Comparison of ENCODE assay signal across 21 mouse cellular contexts in the genomic region with DNA sequence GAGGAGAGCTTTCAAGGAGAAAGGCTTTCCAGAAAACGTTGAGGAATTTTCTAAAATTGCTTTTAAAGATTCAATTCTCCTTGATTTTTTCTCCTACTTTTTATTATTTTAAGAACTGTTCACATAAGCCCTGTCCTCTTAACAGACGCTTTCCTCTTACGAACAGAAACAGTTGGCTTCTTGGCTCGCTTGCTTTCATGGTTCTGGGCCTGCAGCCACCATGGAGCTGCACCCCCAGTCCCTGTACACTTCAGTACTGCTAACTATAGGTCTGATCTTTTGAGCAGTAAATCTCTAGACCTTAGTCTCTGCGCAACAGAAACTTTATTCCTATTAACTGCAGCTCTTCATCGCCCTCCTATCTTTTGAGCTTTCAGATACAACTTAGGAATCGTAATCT.
"Had no signal": no experiment of that assay in that cellular context is flagged by ENCODE, and none has a peak within 500 bp of the region (broad histone marks: within the 10 kb centered on the region; RNA-seq: fewer than 3 reads in every experiment).

No protein-coding gene starts in this region.

- H3K4me3 ChIP-seq: limb, embryonic 13.5 days; midbrain, embryonic 12.5 days; midbrain, embryonic 15.5 days; neural tube, embryonic 12.5 days; neural tube, embryonic 15.5 days; stomach, embryonic 15.5 days had no signal

- ATAC-seq: intestine, postnatal 0 days; liver, postnatal 0 days; lung, postnatal 0 days; midbrain, embryonic 15.5 days had no signal

- H3K36me3 ChIP-seq: limb, embryonic 13.5 days; midbrain, embryonic 12.5 days; midbrain, embryonic 15.5 days; neural tube, embryonic 12.5 days; neural tube, embryonic 15.5 days; stomach, embryonic 15.5 days had no signal

- H3K4me1 ChIP-seq: stomach, embryonic 15.5 days had no signal

- H3K4me2 ChIP-seq: limb, embryonic 13.5 days; liver, embryonic 11.5 days; lung, embryonic 14.5 days; midbrain, embryonic 12.5 days; midbrain, embryonic 15.5 days; neural tube, embryonic 12.5 days; neural tube, embryonic 15.5 days; stomach, embryonic 15.5 days had no signal

- H3K27ac ChIP-seq: kidney, postnatal 0 days; limb, embryonic 13.5 days; liver, embryonic 14.5 days; macrophage; midbrain, embryonic 12.5 days; midbrain, embryonic 15.5 days; neural tube, embryonic 12.5 days; neural tube, embryonic 15.5 days; stomach, embryonic 15.5 days had no signal

- H3K27me3 ChIP-seq: midbrain, embryonic 12.5 days; midbrain, embryonic 15.5 days; neural tube, embryonic 12.5 days; neural tube, embryonic 15.5 days; stomach, embryonic 15.5 days had no signal

- DNase-seq: kidney, adult 2 months; kidney, postnatal 36 days; left cerebral cortex, postnatal 4 days; liver, postnatal 0 days; lung, embryonic 14.5 days; spleen, adult 18-20 months; thymus, adult 18-20 months; thymus, postnatal 14 days; thymus, postnatal 4 days had no signal

- H3K9me3 ChIP-seq: midbrain, embryonic 12.5 days; midbrain, embryonic 15.5 days; neural tube, embryonic 12.5 days; neural tube, embryonic 15.5 days; stomach, embryonic 15.5 days had no signal

- H3K9ac ChIP-seq: limb, embryonic 13.5 days; liver, embryonic 14.5 days; liver, postnatal 0 days; lung, embryonic 14.5 days; midbrain, embryonic 12.5 days; midbrain, embryonic 15.5 days; neural tube, embryonic 12.5 days; neural tube, embryonic 15.5 days; stomach, embryonic 15.5 days had no signal
